Mouse (Mus musculus) adrenal gland, postnatal 36 days (tissue): Measurements from ENCODE around the gene Abhd2. TPM values are rescaled to one million over a fixed set of nuclear protein-coding genes. Genes with fewer than 3 reads are reported as not detected.

Source experiments
- DNase-seq, 2 experiments: peaks; one replicate each; pipeline ENCODE4 v3.0.0; 2021; ENCODE audit warnings: mixed read lengths in 1 of 2
- total RNA-seq, 2 experiments: library from RNA; stranded (reverse); gene quantifications; 2 replicates each; pipeline ENCODE4 v1.2.3; 2021

Abhd2 gene
- total RNA-seq, 2 experiments from 2014 or later = 1,294 to 1,382 TPM

DNA sequence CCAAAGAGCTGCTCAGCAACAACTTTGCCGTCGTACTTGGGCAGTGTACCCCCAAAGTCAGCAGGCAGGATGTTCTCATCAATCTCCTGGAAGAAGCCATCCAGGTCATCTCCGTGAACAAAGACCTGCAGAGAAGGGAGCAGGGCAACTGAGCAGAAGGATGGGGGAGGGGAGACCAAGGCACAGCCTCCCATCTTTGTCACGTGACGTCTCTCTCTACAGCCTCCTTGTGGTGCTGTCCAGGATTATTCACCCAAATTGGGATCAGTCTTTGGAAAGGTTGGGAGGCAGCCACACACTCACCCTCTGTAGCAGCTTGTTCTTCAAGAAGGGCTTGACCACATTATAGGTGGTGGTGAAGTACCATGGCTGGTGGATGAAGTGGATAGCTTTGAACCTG, 102.6 kb downstream of the Abhd2 start:
- no peak for DNase-seq

DNA sequence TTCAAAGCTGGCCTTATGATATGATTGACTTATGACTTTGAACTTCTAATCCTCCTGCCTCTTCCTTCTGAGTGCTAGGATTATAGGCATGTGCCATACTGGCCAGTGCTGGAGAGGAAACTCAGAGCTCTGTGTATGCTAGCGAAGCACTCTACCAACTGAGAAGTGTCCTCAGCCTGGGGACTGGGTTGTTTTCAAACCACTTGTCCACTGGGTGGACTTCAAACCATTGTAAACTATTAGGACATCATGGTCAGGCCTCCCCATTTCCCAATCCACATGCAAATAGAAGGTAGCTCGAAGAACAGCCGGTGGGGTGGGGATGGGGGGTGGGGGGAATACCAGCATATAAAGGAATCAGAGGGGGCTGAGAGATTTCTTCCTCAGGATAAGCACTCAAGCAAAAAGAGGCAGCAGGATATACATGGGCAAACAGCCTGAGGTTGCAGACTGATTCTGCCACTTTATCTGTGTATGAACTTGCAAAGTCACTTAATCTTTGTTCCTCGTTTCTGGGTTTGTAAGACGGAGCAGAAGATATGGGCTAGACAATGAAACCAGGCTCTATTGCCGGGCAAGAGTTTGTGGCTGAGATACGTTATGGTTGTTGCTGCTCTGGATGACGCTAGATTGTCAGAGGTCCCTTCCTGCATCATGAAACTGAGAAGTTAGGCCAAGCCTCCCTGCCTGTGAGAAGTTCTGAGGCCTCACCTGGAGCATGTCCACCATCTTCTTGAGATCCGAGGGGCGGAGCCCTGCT, 103.7 kb downstream of the Abhd2 start:
- no peak for DNase-seq

DNA sequence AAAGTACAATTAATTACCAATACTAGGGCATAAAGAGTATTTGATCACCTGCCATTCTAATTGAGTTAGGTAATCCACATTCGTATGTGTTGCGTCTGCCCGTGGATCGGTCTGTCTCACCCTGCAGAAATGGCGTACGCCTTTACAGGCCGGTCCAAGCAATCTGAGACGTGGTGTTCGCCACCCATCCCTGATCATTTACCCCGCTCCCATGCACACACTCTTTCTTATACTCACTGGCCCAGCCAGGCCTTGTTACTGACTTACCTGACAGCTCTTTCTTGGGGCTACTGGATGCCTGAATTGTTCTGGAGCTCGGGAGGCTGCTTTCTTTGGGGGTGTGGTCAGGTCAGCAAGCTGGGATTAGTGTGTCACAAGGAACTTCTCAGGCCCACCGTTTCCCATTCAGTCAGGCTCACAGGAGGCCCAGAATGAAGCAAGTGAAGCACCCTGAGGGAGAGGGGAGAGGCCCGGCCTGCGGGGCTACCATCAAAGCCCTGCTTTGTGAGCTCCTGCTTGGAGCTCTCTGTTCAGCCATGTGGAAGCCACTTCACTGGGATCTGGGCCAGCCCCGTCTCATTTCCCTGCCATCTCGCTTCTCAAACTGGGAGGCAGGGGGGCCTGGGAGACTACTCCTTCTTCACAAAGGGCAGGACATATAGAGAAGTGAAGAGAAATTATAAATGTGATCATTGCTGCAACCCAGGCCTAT, 113.6 kb downstream of the Abhd2 start, which contains the start of gene Rlbp1:
TSS of gene Rlbp1 (minus strand) at position 627 of the 712 bp plus-strand sequence.
- DNase-seq = no peak

DNA sequence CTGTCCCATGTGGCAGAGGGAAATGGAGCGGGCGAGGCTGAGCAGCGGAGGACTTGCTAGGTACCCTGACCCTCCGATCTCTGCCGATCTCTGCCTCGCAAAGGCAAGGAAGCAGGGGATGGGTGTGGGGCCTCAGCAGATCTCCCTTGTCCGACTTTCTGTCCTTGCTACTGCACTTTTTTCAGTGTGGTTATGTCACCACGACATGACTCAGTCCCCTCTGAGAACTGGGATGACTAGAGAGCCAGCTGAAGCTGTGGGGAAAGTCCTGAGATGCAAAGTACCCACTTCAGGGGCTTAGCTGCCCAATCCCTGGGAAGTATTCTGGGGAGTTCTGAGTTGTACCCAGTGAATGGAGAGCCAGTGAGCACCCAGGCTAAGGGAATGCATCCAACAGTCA, 114.1 kb downstream of the Abhd2 start:
- DNase-seq = peak; percentile 34 to 35

DNA sequence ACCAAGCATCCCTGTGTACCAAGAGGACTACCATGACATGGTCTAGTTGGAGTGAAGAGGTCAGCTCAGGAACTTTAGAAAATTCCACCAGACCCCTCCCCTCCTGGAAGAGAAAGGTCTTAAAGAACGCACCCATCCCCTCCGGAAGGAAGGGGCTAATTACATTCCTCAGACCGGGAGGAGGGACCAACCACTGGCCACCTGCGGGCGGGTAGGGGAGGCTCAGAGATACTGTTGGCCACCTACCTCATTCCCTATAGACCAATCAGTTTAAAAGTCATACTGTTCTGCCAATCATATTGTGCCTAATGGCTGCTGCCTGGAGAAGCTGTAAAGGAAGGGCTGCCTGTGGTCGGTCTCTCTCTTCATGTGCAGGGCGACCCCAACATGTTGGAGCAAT, 115.0 kb downstream of the Abhd2 start:
- DNase-seq = no peak

DNA sequence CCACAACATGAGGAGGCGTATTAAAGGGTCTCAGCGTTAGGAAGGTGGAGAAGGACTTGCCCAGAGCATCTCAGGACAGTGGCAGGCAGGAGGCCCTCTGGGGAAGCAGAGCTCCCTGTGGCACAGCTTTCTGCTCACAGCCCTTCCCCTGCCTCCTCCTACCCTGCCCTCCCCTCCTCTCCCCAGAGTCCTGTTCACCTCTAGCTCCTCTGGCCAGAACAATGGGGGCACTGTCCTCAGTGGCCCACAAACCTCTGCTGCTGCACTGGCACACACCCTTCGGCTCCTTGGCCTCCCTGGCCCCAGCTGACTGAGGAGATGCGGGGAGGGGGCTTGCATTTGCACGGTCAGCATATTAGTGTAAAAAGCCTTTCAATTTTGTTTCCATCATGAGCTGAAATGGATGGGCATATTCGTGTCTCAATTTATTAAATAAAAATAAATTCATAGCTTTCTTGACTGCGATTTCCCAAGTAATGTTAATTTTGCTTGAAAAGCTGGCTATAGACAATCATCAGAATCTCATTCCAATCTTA, 115.7 kb downstream of the Abhd2 start:
- no peak for DNase-seq

DNA sequence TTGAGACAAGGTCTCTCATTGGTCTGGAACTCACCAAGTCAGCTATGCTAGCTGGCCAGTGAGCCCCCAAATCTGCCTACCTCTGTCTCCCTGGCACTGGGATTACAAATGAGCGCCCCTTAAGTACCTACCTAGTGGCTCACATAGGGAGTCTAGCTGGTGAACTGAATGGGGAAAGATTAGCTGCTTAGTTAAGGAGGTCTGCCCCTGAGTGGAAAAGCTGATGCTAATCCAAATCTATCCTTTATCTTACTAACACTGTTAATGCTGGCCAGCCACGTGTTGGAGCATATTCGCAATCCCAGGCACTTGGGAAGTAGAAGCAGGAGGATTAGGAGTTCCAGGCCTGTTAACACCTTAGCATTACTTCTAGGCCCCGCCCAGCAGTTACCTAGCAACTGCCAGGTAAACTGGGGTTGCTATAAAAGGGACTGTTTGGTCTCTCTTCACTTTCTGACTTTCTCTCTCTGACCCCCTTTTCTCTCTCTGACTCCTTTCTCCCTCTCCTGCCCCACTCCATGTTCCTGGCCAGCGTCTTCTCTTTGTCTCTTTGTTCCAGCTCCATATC, 117.2 kb downstream of the Abhd2 start:
- DNase-seq = no peak

DNA sequence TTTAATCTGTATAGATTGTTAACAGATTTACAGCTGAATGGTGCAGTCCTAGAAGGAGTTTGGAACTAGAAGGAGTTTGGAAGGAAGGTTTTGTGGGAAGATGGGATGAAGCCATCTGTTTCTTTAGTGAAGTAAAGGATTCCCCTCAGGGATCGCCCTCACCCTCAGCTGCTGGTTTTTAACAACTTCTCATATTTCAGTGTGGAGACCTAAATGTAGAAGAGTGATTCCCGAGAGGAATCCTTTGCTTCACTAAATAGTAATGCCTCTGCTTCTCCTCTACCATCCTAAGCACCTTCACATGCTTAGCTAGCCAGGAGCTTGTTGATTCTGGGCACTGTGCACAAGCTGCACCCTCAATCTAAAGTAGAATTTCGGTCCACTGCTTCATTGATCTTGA, 118.5 kb downstream of the Abhd2 start:
- no peak for DNase-seq

DNA sequence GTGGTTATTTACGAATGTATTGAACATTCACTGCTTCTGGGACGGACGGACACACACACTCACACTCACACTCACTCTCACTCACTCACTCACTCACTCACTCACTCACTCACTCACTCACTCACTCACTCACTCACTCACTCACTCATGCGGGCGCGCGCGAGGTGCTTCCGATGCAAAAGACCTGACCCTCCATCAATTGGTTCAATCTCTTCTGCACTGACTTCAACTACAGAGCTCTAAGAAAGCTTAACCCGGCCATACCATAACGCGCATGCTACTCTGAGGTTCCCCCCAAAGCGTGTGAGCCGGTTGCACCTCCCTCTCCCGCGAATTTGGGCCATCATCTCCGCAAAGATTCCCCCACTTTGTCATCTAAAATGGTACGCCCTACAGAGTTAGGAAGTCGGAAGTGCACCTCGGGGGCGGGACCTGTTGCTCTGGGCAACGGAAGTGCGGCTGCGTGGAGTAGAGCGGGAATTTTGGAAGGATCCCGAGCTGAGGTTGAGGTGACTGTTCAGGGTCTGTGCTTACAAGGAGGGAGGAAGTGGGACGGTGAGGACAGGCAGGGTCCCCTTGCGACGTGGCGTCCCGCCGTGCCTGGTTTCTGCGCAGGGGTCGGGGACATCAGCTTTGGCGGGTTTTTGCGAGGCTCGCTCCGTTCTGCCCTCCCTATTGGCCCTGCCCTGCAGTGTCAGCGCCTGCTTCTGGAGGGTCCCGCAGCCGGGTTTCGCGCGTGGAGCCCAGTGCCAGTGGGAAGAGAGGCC, 119.1 kb downstream of the Abhd2 start, which contains the start of gene Fanci:
TSS of gene Fanci (plus strand) at position 47 of the 767 bp plus-strand sequence.
- DNase-seq = peak; percentile 94 to 97

DNA sequence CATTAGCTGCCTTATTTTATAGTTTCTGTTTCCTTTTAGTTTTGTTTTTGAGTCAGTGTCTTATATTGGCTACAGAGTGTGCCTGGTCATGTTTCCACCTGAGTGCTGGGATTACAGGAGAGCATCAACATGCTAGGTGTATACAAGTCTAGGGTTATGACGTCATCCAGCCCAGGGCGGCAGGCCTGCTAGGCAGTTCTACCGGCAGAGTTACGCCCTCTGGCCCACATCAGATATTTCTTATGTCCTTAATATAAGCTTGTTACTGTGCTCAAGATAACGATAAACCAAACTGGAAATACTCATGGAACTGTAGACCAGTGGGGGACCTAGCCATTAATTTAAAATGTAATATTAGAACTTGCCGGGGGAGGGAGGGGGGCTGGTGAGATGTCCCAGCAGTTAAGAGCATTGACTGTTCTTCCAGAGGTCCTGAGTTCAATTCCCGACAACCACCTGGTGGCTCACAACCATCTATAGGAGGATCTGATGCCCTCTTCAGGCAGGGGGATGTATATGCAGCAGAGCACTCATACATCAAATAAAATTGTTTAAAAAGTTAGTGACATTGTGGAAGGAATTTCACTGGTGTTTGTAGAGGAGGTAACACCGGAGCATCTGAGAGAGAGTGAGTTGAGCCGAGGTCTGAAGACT, 120.0 kb downstream of the Abhd2 start:
- no peak for DNase-seq

DNA sequence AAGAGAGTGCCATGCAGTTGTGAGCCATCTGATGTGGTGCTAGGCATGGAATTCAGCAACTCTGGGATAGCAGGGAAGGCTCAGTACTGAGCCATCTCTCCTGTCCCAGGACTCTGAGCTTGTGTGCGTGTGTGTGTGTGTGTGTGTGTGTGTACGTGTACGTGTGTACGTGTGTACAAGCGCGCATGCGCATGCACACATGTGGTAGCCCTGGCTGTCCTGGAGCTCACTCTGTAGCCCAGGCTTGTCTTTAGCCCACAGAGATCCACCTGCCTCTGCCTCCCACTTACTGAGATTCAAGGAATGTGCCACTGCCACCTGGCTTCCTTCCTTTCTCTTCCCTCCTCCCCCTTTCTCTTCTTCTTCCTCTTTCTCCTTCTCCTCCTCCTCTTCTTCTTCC, 120.9 kb downstream of the Abhd2 start:
- no peak for DNase-seq

DNA sequence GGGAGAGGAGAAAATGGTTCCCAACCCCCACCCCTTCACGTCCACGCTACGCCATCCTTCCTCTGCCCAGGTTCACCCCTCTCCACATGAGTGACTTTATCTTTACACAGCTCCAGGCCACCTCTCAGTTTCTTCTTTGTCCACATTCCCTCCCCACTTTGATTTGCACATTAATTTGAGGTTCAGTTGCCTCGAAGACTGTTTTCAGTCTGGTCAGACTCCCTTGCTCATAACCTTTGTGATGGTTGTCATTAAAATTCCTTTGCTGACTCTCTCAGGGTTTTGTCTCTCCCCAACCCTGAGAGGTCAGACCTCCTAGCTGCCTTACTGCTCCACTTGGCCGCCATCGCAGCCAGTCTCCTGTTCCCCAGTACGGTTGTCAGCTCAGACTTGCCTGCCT, 121.7 kb downstream of the Abhd2 start:
- no peak for DNase-seq

DNA sequence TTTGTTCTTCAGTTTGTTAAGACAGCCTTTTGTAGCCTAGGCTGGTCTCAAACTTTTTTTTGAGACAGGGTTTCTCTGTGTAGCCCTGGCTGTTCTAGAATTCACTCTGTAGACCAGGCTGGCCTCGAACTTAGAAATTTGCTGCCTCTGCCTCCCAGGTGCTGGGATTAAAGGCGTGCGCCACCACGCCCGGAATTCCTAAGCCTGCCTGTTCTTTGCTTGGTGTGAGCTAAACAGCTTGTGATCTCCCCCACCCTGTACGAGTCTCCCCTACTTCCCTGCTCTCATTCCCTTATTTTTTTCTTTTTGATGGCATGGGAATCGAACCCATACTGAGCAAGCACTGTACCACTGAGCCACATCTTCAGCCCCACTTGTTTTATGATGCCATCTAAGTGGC, 122.2 kb downstream of the Abhd2 start:
- DNase-seq = no peak

DNA sequence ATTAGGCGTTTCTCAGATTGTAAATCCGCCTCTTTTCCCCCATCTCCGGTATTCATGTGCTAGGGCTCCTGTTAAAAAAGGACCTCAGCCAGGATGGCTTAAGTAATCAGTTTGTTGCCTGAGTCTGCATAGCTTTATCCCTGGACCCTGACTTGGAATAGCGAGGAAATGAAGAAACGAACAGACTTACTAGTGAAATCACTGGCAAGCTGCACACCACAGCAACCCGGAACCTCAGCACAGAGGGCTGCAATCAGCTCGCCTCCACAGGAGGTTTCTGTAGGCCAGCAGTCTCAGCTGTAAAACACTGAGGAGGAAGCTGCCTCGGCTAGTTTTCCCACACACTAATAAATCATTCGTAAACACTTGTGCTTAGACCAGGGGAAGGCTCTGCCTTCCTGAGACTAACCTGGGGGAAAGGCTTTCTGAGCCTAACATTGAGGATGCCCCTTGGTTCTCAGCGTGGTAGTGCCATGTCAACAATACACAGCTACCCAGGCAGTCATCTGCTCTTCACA, 124.5 kb downstream of the Abhd2 start:
- no peak for DNase-seq

DNA sequence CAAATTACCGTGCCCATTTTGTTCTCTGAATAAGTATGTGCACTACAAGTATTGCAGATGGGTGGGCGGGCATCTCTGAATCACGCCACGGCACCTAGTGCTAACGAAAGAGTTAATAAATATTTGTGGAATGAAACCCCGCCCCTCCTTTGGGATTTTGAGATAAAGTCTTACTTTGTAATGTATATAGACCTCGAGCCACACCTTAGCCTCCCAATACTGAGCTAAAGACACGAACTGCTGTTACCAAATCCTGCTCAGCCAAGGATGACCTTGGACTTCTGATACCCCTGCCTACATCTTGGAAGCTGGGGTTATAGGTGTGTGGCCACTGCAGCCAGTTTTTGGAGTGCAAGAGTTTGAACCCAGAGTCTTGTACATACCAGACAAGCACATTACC, 125.4 kb downstream of the Abhd2 start:
- no peak for DNase-seq

DNA sequence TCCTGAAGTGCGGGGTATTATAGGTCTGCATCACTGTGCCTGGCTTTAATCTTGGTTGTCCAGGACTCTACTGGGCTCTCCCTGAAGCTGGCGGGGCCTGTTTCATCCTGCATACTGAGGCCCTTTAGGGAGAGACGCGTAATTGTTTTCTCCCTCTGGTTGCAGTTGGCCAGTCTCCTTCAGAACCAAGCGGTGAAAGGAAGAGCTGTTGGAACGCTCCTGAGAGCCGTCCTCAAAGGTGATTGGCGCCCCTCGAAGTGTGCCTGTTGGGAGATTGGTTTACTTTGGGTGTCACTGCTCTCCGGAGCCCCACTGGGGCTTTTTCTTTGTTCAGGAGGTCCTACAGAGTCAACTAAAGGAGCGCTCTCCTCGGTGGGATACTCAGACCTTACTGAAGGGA, 126.0 kb downstream of the Abhd2 start:
- DNase-seq = no peak

DNA sequence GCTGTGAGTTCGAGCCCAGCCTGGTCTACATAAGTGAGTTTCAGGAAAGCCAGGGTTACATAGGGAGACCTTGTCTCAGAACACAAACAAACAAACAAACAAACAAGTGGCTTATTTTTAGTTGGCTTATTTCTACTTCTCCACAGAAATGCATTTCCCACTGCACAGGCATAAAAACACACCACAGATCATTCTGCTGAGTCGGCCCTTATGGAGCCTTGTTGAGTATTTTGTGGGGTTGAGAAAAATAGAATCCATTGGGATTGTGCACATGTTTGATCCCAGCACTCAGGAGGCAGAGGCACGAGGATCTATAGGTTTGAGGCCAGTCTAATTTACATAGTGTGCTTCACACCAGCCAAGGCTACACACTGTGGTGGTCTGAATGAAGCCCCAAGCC, 127.3 kb downstream of the Abhd2 start:
- DNase-seq = no peak

DNA sequence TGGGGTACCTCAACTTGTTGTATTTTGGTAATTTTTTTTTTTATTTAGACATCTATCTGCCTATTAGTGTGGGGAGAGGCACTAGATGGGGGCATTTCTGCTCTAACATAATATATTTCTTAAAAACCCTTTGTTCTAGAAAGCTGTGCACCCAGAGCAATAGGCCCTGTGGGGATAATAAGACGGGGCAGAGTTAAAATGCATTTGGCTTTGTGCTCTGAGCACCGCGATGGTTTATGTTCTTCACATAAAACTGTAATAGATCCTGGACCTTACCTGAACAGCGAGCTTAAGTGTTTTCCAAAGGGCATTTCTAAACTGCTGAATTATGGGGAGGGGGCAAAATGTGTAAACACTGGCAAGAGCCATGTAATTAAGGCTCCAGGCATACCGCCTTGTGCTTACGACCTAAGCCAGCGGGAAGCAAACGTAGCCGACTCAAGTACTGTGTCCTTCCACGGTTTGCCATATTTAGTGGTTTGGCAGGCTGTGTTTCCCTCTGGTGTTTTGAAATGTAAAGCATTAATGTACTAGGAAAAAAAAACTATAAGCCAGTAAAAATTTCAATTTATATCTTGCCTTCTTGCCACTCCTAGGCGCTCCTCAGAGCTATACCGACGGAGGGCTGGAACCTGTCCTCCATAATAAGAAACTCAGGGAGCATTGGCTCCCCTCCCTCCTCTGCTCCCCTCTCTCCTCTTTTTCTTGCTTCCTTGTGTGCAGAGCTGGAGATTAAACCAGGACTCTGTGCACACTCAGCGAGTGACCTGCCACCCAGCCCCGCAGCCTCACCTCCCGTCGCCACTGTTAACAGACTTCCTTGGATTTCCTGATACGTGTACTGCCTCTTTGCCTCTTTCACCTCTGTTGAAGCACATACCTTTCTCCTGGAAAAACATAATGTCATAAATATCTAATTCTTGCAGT, 141.7 kb downstream of the Abhd2 start:
- no peak for DNase-seq
